Mouse (Mus musculus) lung, adult 2 months (tissue): ENCODE measurements around the gene Rab11fip3. TPM values are rescaled to one million over a fixed set of nuclear protein-coding genes. Genes with fewer than 3 reads are reported as not detected.
"Not testable (repeated sequence)": the region's sequence is repeated elsewhere in the genome, so short reads cannot be mapped to it uniquely, and the experiment has no call there.

Experiments
- DNase-seq: peaks from one replicate; pipeline ENCODE4 v3.0.0; 2022
- H3K4me1 ChIP-seq: fragments of 200-500 bp; 2 replicates; pipeline ENCODE4 v1.6.1; 2011; ENCODE audit warnings: low read length; ENCODE audit not compliant: control insufficient read depth, insufficient read depth
- H3K4me3 ChIP-seq: fragments of 200-500 bp; replicated peaks from 2 replicates; pipeline ENCODE3; 2011; ENCODE audit warnings: low read depth, mild to moderate bottlenecking, control low read depth, low read length; ENCODE audit errors: extremely low read depth
- CTCF ChIP-seq: fragments of 200-500 bp; IDR thresholded peaks from 2 replicates; pipeline ENCODE4 v1.5.1; 2011; ENCODE audit warnings: mild to moderate bottlenecking, low read length, control low read depth; ENCODE audit not compliant: insufficient read depth
- POLR2A ChIP-seq: fragments of 200-500 bp; IDR thresholded peaks from 2 replicates; pipeline ENCODE4 v1.6.1; 2011; ENCODE audit warnings: low read depth, mild to moderate bottlenecking, control low read depth, low read length, borderline replicate concordance; ENCODE audit errors: extremely low read depth
- WGBS: fragments of 180-500 bp; shearing (Covaris S2); methylation state at CpG from one replicate; pipeline ENCODE4 v1.1.7; 2018; 5-methylcytosine and 5-hydroxymethylcytosine counted together
- polyA plus RNA-seq: library from polyadenylated mRNA; depleted of rRNA; stranded (reverse); fragments of >200 nt; gene quantifications from 2 replicates; pipeline ENCODE4 v1.2.3, GENCODE M21; 2012; rRNA removed

The Rab11fip3 gene
- 41.3 and 46.5 TPM in 2 replicates for polyA plus RNA-seq

DNA sequence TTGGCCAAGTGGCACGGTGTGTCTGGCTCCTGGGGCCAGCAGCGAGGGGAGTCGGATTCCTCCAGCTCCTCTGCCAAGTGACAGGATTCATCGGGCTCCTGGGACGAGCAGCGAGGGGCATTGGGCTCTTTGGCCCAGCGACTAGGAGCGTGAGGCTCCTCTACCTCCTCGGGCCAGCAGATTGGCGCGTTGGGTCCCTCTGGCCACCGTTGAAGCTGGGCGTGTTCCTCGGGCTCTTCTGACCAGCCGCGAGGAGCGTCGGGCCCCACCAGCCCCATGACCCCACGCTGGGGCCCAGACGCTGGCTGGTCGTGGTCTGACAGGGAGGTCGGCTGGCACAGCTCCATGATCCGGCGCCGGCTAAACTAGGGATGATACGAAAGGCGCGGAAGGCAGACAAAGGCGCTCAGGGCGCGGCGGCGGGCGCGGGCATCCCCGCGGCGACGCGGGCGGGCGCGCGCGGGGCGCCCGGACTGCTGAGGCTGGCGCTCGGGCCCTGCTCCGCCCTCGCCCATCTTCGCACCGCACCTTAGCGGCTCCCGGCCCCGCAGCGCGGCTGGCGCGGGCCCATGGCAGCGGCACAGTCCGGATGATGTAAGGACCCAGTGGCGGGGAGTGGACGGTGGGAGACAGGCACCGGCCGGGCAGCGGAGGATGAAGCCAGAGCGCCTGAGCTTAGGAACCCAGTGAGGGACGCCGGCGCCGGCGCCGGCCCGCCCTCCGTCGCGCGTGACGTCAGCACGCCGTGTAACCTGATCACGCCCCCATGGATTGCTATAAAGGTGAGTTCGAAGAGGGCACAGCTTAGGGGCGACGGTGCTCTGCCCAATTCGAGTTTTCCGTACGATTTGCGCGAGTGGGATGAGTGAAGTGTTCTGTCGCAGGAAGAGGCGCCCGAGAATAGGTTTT is at the start of gene Rab11fip3:
TSS of gene Rab11fip3 (minus strand) at position 725 of the 909 bp plus-strand sequence.
- H3K4me3 ChIP-seq, result peak within 1 kb of the TSS; percentile 87
- WGBS, result under 1% methylated on average over 94 of the region's 94 CpGs

DNA sequence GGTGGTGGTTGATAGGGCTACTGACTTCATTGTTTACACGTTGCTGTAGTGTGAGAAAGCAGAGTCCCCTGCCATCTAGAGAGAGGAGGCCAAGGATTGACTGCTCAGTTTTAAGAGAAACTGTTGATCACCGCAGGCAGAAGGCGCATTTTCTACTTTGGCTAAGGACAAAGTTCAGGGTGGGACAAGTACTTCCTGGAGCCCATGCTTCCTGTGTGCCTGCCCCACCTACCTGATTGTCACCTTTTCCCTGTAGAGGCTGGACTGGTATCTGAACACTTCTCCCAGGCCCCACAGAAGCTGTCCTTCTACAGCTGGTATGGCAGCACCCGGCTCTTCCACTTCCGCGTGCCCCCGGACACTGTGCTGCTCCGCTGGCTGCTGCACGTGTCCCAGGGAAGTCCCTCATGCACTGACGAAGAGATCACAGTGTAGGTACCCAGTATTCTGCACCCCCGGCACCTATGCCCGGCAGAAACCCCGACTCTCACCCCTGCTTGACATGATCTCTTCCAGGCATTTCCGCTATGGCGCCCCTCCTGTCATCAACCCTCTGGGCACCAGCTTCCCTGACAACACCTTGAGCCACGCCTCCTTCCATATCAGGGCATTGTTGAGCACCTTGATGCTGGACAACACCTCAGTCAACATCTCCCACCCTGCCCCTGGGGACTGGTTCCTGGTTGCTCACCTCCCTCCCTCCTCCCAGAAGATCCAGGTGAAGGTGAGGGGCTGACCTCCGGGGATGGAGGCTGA is 47.3 kb upstream of the Rab11fip3 start:
- H3K4me1 ChIP-seq, result peaks cover 7% of the 10 kb centered on the region; the same call in 1 of the 2 replicates
- 80% methylated on average over 17 of the region's 17 CpGs for WGBS
- H3K4me3 ChIP-seq, result no peak overlapping the region
- TF ChIP-seq POLR2A, result no peak
- no peak for TF ChIP-seq CTCF
- no peak for DNase-seq

More for the DNA sequence above, at the start of gene Rab11fip3:
- TF ChIP-seq CTCF, result no peak
- TF ChIP-seq POLR2A, result peak; percentile 79; the same call in 1 of the 2 replicates
- H3K4me1 ChIP-seq, result peaks cover 26% of the 10 kb centered on the region
- DNase-seq, result peak; percentile 85

DNA sequence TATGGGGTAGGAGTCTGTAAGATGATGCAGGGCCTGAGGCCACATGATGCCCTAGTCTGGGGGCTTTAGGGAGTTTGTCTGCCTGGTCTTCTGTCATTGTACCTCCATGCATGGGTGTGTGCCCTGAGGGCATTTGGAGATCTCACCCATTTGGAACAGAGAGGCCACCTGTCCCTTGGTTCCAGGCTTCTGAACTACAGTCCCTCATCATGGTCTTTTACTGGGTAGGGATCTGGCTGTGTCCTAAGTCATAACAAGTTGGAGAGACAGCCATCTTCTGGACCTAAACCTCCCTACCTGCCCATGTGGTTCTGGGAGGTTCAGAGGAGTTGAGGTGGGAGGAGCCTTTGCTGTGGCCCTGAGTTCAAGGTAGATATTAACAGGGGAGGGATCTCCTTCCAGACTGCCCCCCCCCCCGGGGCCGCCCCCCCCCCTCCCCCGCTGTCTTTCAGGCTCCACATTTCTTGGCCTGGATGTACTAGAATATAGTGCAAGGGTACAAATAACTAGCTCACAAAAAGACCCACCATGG is 46.7 kb upstream of the Rab11fip3 start:
- WGBS, result 36% methylated on average over 3 of the region's 3 CpGs
- no peak for DNase-seq
- H3K4me3 ChIP-seq, result no peak overlapping the region
- H3K4me1 ChIP-seq, result peaks cover 7% of the 10 kb centered on the region; the same call in 1 of the 2 replicates
- no peak for TF ChIP-seq POLR2A
- no peak for TF ChIP-seq CTCF

DNA sequence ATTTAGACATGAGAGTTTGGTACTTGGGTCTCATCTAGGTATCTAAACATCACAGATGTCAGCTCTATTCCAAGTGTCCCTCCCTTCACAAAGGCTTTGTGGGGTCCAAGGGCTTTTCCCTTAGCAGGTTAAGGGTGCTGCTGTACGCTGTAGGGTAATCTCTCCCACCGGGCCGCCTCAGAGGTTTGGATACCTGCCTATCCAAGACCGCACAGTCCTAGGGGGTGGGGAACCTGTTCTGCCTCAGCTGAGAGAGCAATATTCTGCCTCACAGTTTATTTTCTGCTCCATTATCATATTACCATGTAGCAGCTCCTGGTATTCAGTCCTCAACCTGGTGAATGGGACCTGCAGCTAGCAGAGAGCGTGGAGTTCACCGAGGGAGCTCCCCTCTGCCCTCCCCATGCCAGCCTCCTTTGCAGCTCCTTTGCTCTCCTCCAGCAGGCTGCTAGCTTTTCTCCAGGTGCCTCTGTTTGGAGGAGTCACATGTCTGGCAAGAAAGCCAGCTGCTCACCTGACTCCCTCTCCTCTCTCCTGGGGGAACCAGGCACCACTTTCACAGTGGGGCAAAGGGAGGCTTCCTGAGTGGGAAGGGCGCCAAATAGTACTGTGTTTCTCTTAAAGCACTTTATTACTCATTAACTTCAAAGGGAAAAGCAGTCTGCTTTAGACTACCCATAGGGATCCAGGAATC is 46.0 kb upstream of the Rab11fip3 start:
- Histone ChIP-seq H3K4me1 (peaks cover 7% of the 10 kb centered on the region; the same call in 1 of the 2 replicates), H3K4me3 (no peak overlapping the region)
- TF ChIP-seq POLR2A (peak; percentile 42; the same call in 1 of the 2 replicates), CTCF (no peak)
- DNase-seq, result no peak
- 63% methylated on average over 7 of the region's 7 CpGs for WGBS

DNA sequence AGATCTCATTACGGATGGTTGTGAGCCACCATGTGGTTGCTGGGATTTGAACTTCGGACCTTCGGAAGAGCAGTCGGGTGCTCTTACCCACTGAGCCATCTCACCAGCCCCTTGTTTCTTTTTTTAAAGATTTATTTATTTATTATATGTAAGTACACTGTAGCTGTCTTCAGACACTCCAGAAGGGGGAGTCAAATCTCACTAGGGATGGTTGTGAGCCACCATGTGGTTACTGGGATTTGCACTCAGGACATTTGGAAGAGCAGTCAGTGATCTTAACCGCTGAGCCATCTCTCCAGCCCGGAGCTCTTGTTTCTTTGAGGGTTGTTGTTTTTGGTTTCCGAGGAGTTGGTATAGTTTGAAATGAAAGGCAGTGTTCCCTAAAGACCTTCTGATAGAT is 45.1 kb upstream of the Rab11fip3 start:
- DNase-seq, H3K4me3 ChIP-seq, H3K4me1 ChIP-seq: not testable (repeated sequence)
- WGBS, result 58% methylated on average over 7 of the region's 7 CpGs

DNA sequence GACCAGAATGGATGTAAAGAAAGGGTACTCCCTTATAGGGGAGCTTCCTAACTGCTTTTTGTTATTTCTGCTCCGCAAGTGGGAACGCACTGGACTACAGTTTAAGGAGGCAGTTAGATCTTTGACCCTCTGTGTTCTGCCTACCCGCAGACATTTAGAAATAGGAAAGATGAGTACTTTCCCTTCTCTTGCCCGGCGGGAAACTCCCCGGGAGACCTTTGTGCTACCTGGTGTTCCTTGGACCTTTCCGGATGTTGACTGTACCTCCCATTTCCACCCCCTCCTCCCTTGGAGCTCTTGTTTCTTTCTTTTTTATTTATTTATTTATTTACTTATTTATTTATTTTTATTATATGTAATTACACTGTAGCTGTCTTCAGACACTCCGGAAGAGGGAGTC is 44.7 kb upstream of the Rab11fip3 start:
- H3K4me3 ChIP-seq, result peak overlapping the region; percentile 59
- DNase-seq, result no peak
- 10% methylated on average over 8 of the region's 8 CpGs for WGBS
- peaks cover 5% of the 10 kb centered on the region; the same call in 1 of the 2 replicates for H3K4me1 ChIP-seq
- TF ChIP-seq CTCF, result no peak
- TF ChIP-seq POLR2A, result no peak

DNA sequence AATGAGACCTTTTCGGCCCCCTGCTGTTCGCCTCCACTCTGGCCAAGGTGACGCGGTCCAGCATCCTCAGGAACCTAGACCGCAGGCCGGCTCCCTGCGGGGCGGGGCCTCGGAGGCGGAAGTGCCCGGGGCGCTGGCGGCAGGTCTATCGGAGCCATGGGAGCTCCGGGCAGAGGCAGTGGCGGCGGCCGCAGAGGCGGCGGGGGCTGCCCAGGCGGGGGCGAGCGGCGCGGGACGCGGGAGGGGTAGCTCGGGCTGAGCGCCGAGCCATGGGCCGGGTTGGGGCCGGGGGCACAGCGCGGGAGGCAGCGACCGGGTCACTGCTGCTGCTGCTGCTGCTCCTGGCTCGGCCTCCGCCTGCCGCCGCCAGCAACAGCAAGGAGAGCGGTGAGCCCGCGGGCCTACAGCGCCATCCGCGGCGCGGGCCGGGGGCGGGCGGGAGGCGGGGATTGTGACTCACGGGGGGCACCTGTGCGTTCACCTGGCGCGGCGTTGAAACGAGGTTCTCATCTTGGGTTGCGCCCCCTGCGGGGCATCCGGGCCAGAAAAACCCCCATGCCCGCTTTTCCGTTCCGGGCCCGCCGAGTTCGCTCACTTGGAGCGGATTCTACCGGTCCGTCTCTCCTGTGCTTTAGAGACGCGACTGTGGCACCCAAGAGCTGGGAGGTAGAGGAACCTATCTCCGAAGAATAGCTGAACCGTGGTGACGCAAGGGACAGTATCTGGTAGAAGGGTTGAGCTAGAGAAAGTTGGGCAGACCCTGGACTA is 44.0 kb upstream of the Rab11fip3 start, which contains the start of gene Tmem8:
TSS of gene Tmem8 (plus strand) at position 119 of the 768 bp plus-strand sequence.
- under 1% methylated on average over 67 of the region's 75 CpGs for WGBS
- no peak for TF ChIP-seq POLR2A
- TF ChIP-seq CTCF, result no peak
- peak within 1 kb of the TSS; percentile 59 for H3K4me3 ChIP-seq
- DNase-seq, result peak; percentile 80
- H3K4me1 ChIP-seq, result peaks cover 5% of the 10 kb centered on the region; the same call in 1 of the 2 replicates

DNA sequence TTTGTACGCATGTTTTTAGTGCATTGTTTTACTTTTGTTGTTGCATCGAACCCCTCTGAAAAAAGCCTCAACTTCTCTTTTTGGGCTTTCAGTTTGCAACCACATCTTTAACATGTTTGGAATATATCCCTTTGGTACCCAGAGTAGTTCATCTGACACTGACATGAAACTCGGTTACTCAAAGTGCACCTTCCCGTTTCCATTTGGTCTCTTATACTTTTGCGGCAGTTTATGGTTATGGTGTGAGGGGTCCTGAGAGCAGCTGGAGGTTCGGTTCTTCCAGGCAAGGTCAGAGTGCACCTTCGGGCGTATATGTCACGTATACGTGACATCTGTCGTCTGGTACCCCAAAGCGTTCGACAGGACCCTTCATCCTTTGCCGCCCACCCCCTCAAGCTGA is 43.4 kb upstream of the Rab11fip3 start:
- H3K4me1 ChIP-seq, result peaks cover 5% of the 10 kb centered on the region; the same call in 1 of the 2 replicates
- H3K4me3 ChIP-seq, result peak overlapping the region; percentile 16
- no peak for DNase-seq
- TF ChIP-seq POLR2A, result no peak
- TF ChIP-seq CTCF, result no peak
- 20% methylated on average over 14 of the region's 14 CpGs for WGBS
